Comparison of ENCODE assay signal across 22 mouse cellular contexts in genomic region chr1:156970641-156971040, GRCm38 (mm10). TPM values are rescaled to one million over a fixed set of nuclear protein-coding genes. Genes with fewer than 3 reads are reported as not detected.
DNase-seq lines count a peak whose midpoint lies in the region; ATAC-seq lines count a peak whose summit lies in the region.
"Had no signal": no experiment of that assay in that cellular context is flagged by ENCODE, and none has a peak within 500 bp of the region (broad histone marks: within the 10 kb centered on the region; RNA-seq: fewer than 3 reads in every experiment).

No protein-coding gene starts in this region.

- no peak overlapping the region for H3K4me3 ChIP-seq in embryonic facial prominence, embryonic 14.5 days (ENCODE audit: low read depth, low read length)
- no peak overlapping the region for H3K4me3 ChIP-seq in embryonic facial prominence, embryonic 10.5 days
- no peak overlapping the region for H3K4me3 ChIP-seq in kidney, embryonic 16.5 days (ENCODE audit: low read length)
- H3K4me3 ChIP-seq in lung, embryonic 15.5 days = no peak overlapping the region
- H3K4me3 ChIP-seq: embryonic facial prominence, embryonic 13.5 days; forebrain, embryonic 13.5 days; gastrocnemius, adult 2 months; heart, embryonic 10.5 days; hindbrain, embryonic 12.5 days had no signal

- H3K4me1 ChIP-seq in embryonic facial prominence, embryonic 14.5 days (ENCODE audit: control insufficient read depth, insufficient read depth, low read length) = no peaks in the 10 kb centered on the region
- peaks cover 2% of the 10 kb centered on the region; the same call in 1 of the 2 replicates for H3K4me1 ChIP-seq in embryonic facial prominence, embryonic 10.5 days
- H3K4me1 ChIP-seq in kidney, embryonic 16.5 days (ENCODE audit: insufficient read depth, low read length) = no peaks in the 10 kb centered on the region
- H3K4me1 ChIP-seq in lung, embryonic 15.5 days = peaks cover 9% of the 10 kb centered on the region; the same call in 1 of the 2 replicates
- H3K4me1 ChIP-seq: embryonic facial prominence, embryonic 13.5 days; forebrain, embryonic 13.5 days; heart, embryonic 10.5 days; hindbrain, embryonic 12.5 days had no signal

- H3K9me3 ChIP-seq in embryonic facial prominence, embryonic 14.5 days (ENCODE audit: control insufficient read depth, low read length) = no peaks in the 10 kb centered on the region
- H3K9me3 ChIP-seq in embryonic facial prominence, embryonic 10.5 days = peaks cover 2% of the 10 kb centered on the region; the same call in 1 of the 2 replicates
- no peaks in the 10 kb centered on the region for H3K9me3 ChIP-seq in kidney, embryonic 16.5 days (ENCODE audit: low read length)
- H3K9me3 ChIP-seq in lung, embryonic 15.5 days = no peaks in the 10 kb centered on the region
- H3K9me3 ChIP-seq: embryonic facial prominence, embryonic 13.5 days; forebrain, embryonic 13.5 days; G1E; heart, embryonic 10.5 days had no signal

- no peak overlapping the region for H3K27ac ChIP-seq in embryonic facial prominence, embryonic 14.5 days (replicated peaks; ENCODE audit: low read depth, low read length)
- H3K27ac ChIP-seq in embryonic facial prominence, embryonic 10.5 days (replicated peaks) = no peak overlapping the region
- H3K27ac ChIP-seq in kidney, embryonic 16.5 days (ENCODE audit: low read length) = no peak overlapping the region
- H3K27ac ChIP-seq in lung, embryonic 15.5 days = no peak overlapping the region
- H3K27ac ChIP-seq: embryonic facial prominence, embryonic 13.5 days; forebrain, embryonic 13.5 days; gastrocnemius, adult 2 months; heart, embryonic 10.5 days; hindbrain, embryonic 12.5 days had no signal

- peak; percentile 34 for DNase-seq in embryonic facial prominence, embryonic 14.5 days (ENCODE audit: low spot score)
- DNase-seq in embryonic facial prominence, embryonic 10.5 days (ENCODE audit: low spot score) = no peak
- DNase-seq in kidney, postnatal 10 days = peak; percentile 51
- DNase-seq in lung, adult 18-20 months = no peak
- DNase-seq in testis, postnatal 14 days (ENCODE audit: low spot score) = peak; percentile 31
- DNase-seq: B cell, adult 2 months; cerebellum, adult 11-12 months; cerebellum, adult 9-10 months; cerebellum, postnatal 25 days; forebrain, postnatal 0 days; gastrocnemius, adult 2 months; gastrocnemius, postnatal 25 days; heart, postnatal 10 days; heart, postnatal 4 days had no signal

- H3K27me3 ChIP-seq in embryonic facial prominence, embryonic 14.5 days (replicated peaks; ENCODE audit: control insufficient read depth, insufficient read depth, low read length) = no peaks in the 10 kb centered on the region
- no peaks in the 10 kb centered on the region for H3K27me3 ChIP-seq in embryonic facial prominence, embryonic 10.5 days (replicated peaks; ENCODE audit: low read depth, poor library complexity, severe bottlenecking)
- no peaks in the 10 kb centered on the region for H3K27me3 ChIP-seq in kidney, embryonic 16.5 days (ENCODE audit: insufficient read depth, low read length)
- no peaks in the 10 kb centered on the region for H3K27me3 ChIP-seq in lung, embryonic 15.5 days
- H3K27me3 ChIP-seq: embryonic facial prominence, embryonic 13.5 days; forebrain, embryonic 13.5 days; hindbrain, embryonic 12.5 days had no signal

- H3K36me3 ChIP-seq in embryonic facial prominence, embryonic 14.5 days (ENCODE audit: control insufficient read depth, insufficient read depth, low read length) = no peaks in the 10 kb centered on the region
- no peaks in the 10 kb centered on the region for H3K36me3 ChIP-seq in embryonic facial prominence, embryonic 10.5 days (replicated peaks)
- no peaks in the 10 kb centered on the region for H3K36me3 ChIP-seq in kidney, embryonic 16.5 days (ENCODE audit: insufficient read depth, low read length)
- H3K36me3 ChIP-seq in lung, embryonic 15.5 days = no peaks in the 10 kb centered on the region
- H3K36me3 ChIP-seq: embryonic facial prominence, embryonic 13.5 days; G1E; heart, embryonic 10.5 days; hindbrain, embryonic 12.5 days had no signal

- H3K4me2 ChIP-seq in embryonic facial prominence, embryonic 14.5 days (ENCODE audit: low read depth, low read length) = no peak overlapping the region
- no peak overlapping the region for H3K4me2 ChIP-seq in kidney, embryonic 16.5 days (replicated peaks; ENCODE audit: low read depth, low read length)
- no peak overlapping the region for H3K4me2 ChIP-seq in lung, embryonic 15.5 days
- H3K4me2 ChIP-seq: embryonic facial prominence, embryonic 13.5 days; forebrain, embryonic 13.5 days; hindbrain, embryonic 12.5 days had no signal

- WGBS in embryonic facial prominence, embryonic 14.5 days = 33% methylated on average over 6 of the region's 6 CpGs
- WGBS in embryonic facial prominence, embryonic 10.5 days = 67% methylated on average over 6 of the region's 6 CpGs
- 51% methylated on average over 6 of the region's 6 CpGs for WGBS in kidney, embryonic 16.5 days
- WGBS in lung, embryonic 15.5 days = 37% methylated on average over 6 of the region's 6 CpGs

- no peak for ATAC-seq in embryonic facial prominence, embryonic 14.5 days (ENCODE audit: low read depth)
- no peak for ATAC-seq in kidney, embryonic 16.5 days (ENCODE audit: low FRiP score, low TSS enrichment)
- peak; percentile 70; the same call in 1 of the 2 replicates for ATAC-seq in lung, embryonic 15.5 days (ENCODE audit: borderline replicate concordance, extremely low read depth, low FRiP score, low TSS enrichment)
- ATAC-seq: CD4-positive, CD25-positive, alpha-beta regulatory T cell, adult 4 months; forebrain, embryonic 13.5 days; forebrain, postnatal 0 days had no signal

- no peak overlapping the region for H3K9ac ChIP-seq in embryonic facial prominence, embryonic 14.5 days (ENCODE audit: low read depth, low read length)
- H3K9ac ChIP-seq in kidney, embryonic 16.5 days (replicated peaks; ENCODE audit: low read length) = no peak overlapping the region
- no peak overlapping the region for H3K9ac ChIP-seq in lung, embryonic 15.5 days
- H3K9ac ChIP-seq: embryonic facial prominence, embryonic 13.5 days; forebrain, embryonic 13.5 days; forebrain, postnatal 0 days; hindbrain, embryonic 12.5 days had no signal

RNA-seq across cellular contexts. Expression of gene Ralgps2, which starts 31.2 kb away (rescaled TPM):
- 69.6 and 79.1 TPM in 2 replicates for polyA plus RNA-seq in embryonic facial prominence, embryonic 14.5 days (2014; fragmentation: Nextera tagmentation; extraction: Ambion mirVana)
- polyA plus RNA-seq in embryonic facial prominence, embryonic 10.5 days (2016; fragmentation: Nextera tagmentation; extraction: Ambion mirVana) = 84.0 and 90.1 TPM in 2 replicates
- 59.0 and 59.3 TPM in 2 replicates for polyA plus RNA-seq in kidney, embryonic 16.5 days (2015; fragmentation: Nextera tagmentation; extraction: Ambion mirVana)
- polyA plus RNA-seq in lung, embryonic 15.5 days (2015; fragmentation: Nextera tagmentation; extraction: Ambion mirVana) = 70.1 and 83.0 TPM in 2 replicates

Comparison
In these comparisons a context has a peak if more than half of its experiments do, and no peak if none do; other contexts are left out.
1. DNase-seq: peak in embryonic facial prominence, embryonic 14.5 days (single experiment), kidney, postnatal 10 days (single experiment) and testis, postnatal 14 days (single experiment); none in embryonic facial prominence, embryonic 10.5 days (single experiment) and lung, adult 18-20 months (0 of 2).